Mouse (Mus musculus) cerebellum, adult 2 months (tissue): Measurements from ENCODE around the gene Dnajc11.

Experiments used
- CTCF ChIP-seq: fragments of 200-500 bp; IDR thresholded peaks from 2 replicates; pipeline ENCODE4 v1.5.1; 2011; ENCODE audit warnings: low read depth, mild to moderate bottlenecking, control low read depth, low read length, moderate library complexity, borderline replicate concordance; ENCODE audit not compliant: insufficient read depth
- POLR2A ChIP-seq: fragments of 200-500 bp; IDR thresholded peaks from 2 replicates; pipeline ENCODE4 v1.6.1; 2011; ENCODE audit warnings: low read length, control low read depth, borderline replicate concordance; ENCODE audit not compliant: insufficient read depth

DNA sequence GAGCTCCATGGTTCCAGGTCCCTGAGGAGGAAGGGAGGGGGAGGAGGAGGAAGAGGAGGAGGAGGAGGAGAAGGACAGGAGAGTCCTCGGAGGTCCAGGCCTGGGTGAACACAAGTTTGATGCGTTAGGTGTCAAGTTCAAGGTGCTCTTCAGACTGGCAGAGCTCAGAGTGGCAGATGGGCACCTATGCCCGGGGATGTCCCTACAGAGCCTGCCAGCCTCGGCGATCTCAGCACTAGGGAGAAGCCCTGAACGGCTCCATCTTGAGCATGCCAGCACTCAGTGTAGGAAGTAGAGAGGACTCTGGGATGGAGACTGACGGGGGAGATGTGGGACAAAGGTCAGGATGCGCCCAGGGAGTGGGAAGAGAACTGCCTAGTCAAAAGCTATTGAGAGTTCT lies 53.2 kb downstream of the Dnajc11 start:
- TF ChIP-seq POLR2A (no peak), CTCF (no peak)
